Mouse (Mus musculus) small intestine, adult 2 months (tissue): ENCODE measurements around the gene Tnfsf8. TPM values are rescaled to one million over a fixed set of nuclear protein-coding genes. Genes with fewer than 3 reads are reported as not detected.

Experiments
- H3K27ac ChIP-seq: fragments of 200-500 bp; 2 replicates; pipeline ENCODE4 v1.5.1; 2012; ENCODE audit warnings: low read depth, low read length, control low read depth, inconsistent platforms; ENCODE audit not compliant: insufficient read depth
- H3K27me3 ChIP-seq: fragments of 200-500 bp; 2 replicates; pipeline ENCODE4 v1.6.1; 2012; ENCODE audit warnings: mild to moderate bottlenecking, moderate library complexity, low read length, inconsistent platforms; ENCODE audit not compliant: control insufficient read depth, insufficient read depth
- H3K36me3 ChIP-seq: fragments of 200-500 bp; 2 replicates; pipeline ENCODE4 v1.6.1; 2012; ENCODE audit warnings: mild to moderate bottlenecking, low read length, control low read depth, inconsistent platforms; ENCODE audit not compliant: control insufficient read depth, insufficient read depth
- H3K4me1 ChIP-seq: fragments of 200-500 bp; 2 replicates; pipeline ENCODE4 v1.6.1; 2012; ENCODE audit warnings: low read length, inconsistent platforms, mixed read lengths; ENCODE audit not compliant: control insufficient read depth, insufficient read depth, insufficient read length
- H3K4me3 ChIP-seq: fragments of 200-500 bp; 2 replicates; pipeline ENCODE4 v1.5.1; 2012; ENCODE audit warnings: low read depth, mild to moderate bottlenecking, control low read depth, inconsistent platforms, low read length, moderate library complexity
- CTCF ChIP-seq: fragments of 200-500 bp; IDR thresholded peaks from 2 replicates; pipeline ENCODE4 v1.5.1; 2012; ENCODE audit warnings: low read depth, mild to moderate bottlenecking, control low read depth, inconsistent platforms, low read length, moderate library complexity, mixed read lengths; ENCODE audit not compliant: insufficient replicate concordance, insufficient read length; ENCODE audit errors: extremely low read depth
- POLR2A ChIP-seq: fragments of 200-500 bp; IDR thresholded peaks from 2 replicates; pipeline ENCODE4 v1.6.1; 2012; ENCODE audit warnings: low read depth, mild to moderate bottlenecking, control low read depth, inconsistent platforms, low read length, moderate library complexity
- WGBS: fragments of 180-500 bp; shearing (Covaris S2); methylation state at CpG from one replicate; pipeline ENCODE4 v1.1.7; 2018; 5-methylcytosine and 5-hydroxymethylcytosine counted together
- polyA plus RNA-seq: library from polyadenylated mRNA; depleted of rRNA; stranded (reverse); fragments of >200 nt; gene quantifications from 2 replicates; pipeline ENCODE4 v1.2.3, GENCODE M21; 2012; rRNA removed

Gene Tnfsf8
- polyA plus RNA-seq, 1 experiment = 0.13 TPM

DNA sequence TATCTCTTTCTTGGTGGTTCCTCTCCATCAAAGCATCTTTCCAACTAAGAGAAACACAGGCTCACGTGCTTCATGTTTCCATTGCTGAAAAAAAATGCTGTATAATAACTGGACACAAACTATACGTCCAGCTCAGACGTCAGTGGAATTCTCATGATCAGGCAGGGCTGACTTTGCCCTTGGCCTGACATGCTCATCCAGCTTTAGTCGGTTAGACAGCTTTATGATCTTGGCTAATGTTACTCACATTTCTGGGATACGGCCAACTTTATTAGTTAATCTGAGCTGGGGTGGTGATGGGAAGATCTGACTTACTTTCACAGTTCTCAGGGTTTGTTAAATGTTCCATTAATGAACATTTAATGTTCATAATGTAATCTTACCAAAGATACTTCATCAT lies 77.3 kb downstream of the Tnfsf8 start:
- 31% methylated on average over 5 of the region's 5 CpGs for WGBS
- TF ChIP-seq CTCF (no peak), POLR2A (no peak)
- no peaks in the 10 kb centered on the region for H3K36me3 ChIP-seq
- H3K27ac ChIP-seq = no peak overlapping the region
- H3K4me1 ChIP-seq = no peaks in the 10 kb centered on the region
- H3K27me3 ChIP-seq = no peaks in the 10 kb centered on the region
- H3K4me3 ChIP-seq = no peak overlapping the region

DNA sequence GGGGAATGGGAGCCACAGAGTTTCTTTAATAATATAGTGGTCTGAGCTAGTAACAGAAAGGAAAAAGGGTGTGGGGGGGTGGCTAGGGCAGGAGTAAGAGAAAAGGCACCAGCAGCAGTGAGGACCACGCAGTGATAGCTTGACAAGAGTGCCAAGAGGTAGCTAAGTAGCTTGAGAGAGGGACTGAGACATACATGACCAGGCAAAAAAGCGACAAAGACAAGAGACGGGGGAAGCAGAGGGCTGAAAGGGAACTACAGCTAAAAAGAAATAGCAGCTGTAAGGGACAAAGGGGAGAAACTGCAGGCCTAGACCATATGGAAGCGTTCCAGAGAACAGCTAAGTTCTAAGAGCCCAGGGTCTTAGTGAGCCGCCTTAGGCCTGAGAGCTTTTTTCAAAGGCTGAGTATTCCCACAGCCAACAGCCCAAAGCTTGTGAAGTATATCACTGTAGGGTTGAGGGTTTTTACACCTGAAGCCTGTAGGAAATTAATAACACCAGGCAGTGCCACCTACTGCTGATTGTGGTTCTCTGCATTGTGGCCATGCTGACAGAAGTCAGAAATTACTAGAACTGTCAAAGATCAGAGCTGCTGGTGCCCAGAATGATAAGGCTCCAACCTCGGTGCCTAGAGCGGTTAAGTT lies 78.1 kb downstream of the Tnfsf8 start:
- Histone ChIP-seq H3K4me1 (no peaks in the 10 kb centered on the region), H3K27ac (no peak overlapping the region), H3K4me3 (no peak overlapping the region), H3K36me3 (no peaks in the 10 kb centered on the region), H3K27me3 (no peaks in the 10 kb centered on the region)
- TF ChIP-seq CTCF (no peak), POLR2A (no peak)
- WGBS = 78% methylated on average over 7 of the region's 7 CpGs

Other genes starting within 250 kb of the Tnfsf8 start
- gene Tex48, start 238.9 kb downstream of the Tnfsf8 start, polyA plus RNA-seq = not detected in 2 replicates
- gene Gm11214, start 198.0 kb downstream of the Tnfsf8 start, polyA plus RNA-seq = not detected in 2 replicates
- gene Tnfsf15, start 116.2 kb downstream of the Tnfsf8 start, polyA plus RNA-seq = 0.04 and 0.25 TPM in 2 replicates
- 12.1 and 20.1 TPM in 2 replicates for gene Tnc, start 185.7 kb upstream of the Tnfsf8 start, polyA plus RNA-seq